Mouse (Mus musculus) adrenal gland, postnatal 25 days (tissue): ENCODE data around the gene Tbl1xr1. TPM values are rescaled to one million over a fixed set of nuclear protein-coding genes. Genes with fewer than 3 reads are reported as not detected.

ENCODE experiments used
- DNase-seq: peaks from one replicate; pipeline ENCODE4 v3.0.0; 2021; ENCODE audit warnings: mixed read lengths
- total RNA-seq: library from RNA; stranded (reverse); gene quantifications from 2 replicates; pipeline ENCODE4 v1.2.3, GENCODE M21; 2021

Tbl1xr1 gene
- total RNA-seq, 1 experiment from 2014 or later, result 122 TPM

- DNase-seq, result no peak
These were observed 145.1 kb downstream of the Tbl1xr1 start for GRCm38 (mm10) chr3:22221557-22221956.

GRCm38 (mm10) chr3:22222351-22222750 lies 145.9 kb downstream of the Tbl1xr1 start:
- DNase-seq, result no peak

GRCm38 (mm10) chr3:22223023-22223422 lies 146.6 kb downstream of the Tbl1xr1 start:
- no peak for DNase-seq

GRCm38 (mm10) chr3:22228052-22228451 lies 151.6 kb downstream of the Tbl1xr1 start:
- no peak for DNase-seq

GRCm38 (mm10) chr3:22230635-22231034 lies 154.2 kb downstream of the Tbl1xr1 start:
- DNase-seq, result no peak

GRCm38 (mm10) chr3:22238106-22238900 lies 161.9 kb downstream of the Tbl1xr1 start:
- DNase-seq, result no peak
